Mouse (Mus musculus) thymus, postnatal 0 days (tissue): ENCODE results near the gene Bzw1. TPM values are rescaled to one million over a fixed set of nuclear protein-coding genes. Genes with fewer than 3 reads are reported as not detected.

Experiments
- DNase-seq: peaks from one replicate; pipeline ENCODE4 v3.0.0-alpha.2; 2015; ENCODE audit warnings: low spot score
- polyA plus RNA-seq: library from polyadenylated mRNA; unstranded; fragments of >200 nt; fragmentation: Nextera tagmentation; extraction: Ambion mirVana; gene quantifications from 2 replicates; pipeline ENCODE4 v1.2.1, GENCODE M21; 2015

Bzw1 gene
- polyA plus RNA-seq, 1 experiment from 2014 or later: 440 TPM

DNA sequence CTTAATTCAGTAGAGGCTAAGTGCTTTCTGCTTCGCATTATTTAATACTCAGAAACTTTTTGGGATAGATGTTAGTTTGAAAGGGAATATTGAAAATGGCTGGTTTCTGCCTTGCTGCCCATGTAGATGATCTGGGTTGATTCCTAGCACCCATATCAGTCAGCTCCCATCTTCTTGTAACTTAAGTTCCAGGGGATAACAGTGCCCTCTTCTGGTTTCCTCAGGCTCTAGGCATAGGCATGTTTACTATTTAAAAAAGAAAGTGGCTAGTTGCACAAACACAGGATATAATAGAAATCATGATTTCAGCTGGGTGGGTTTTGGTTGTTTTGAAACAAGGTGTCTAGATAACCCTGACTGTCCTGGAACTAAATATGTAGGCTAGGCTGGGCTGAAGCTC, 3.5 kb downstream of the Bzw1 start:
- no peak for DNase-seq

- no peak for DNase-seq
Observed at GRCm38 (mm10) chr1:58397731-58398130, 5.0 kb downstream of the Bzw1 start.

- DNase-seq: no peak
Observed at GRCm38 (mm10) chr1:58401396-58401795, 8.7 kb downstream of the Bzw1 start.

- no peak for DNase-seq
Observed at GRCm38 (mm10) chr1:58403745-58404144, 11.0 kb downstream of the Bzw1 start.

GRCm38 (mm10) chr1:58407321-58407720, 14.6 kb downstream of the Bzw1 start:
- DNase-seq: no peak

DNA sequence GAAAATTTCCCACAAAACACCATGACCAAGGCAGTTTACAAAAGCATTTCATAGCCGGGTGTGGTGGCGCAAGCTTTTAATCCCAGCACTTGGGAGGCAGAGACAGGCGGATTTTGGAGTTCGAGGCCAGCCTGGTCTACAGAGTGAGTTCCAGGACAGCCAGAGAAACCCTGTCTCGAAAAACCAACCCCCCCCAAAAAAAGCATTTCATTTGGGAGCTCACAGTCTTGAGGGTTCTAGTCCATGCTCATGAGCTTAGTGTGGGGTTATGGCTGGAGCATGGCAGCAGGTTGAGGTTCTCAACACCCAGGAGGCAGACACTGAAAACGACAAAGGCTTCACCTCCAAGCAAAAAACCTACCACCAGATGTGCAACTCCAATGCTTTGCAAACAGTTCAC, 15.4 kb downstream of the Bzw1 start:
- DNase-seq: no peak

DNA sequence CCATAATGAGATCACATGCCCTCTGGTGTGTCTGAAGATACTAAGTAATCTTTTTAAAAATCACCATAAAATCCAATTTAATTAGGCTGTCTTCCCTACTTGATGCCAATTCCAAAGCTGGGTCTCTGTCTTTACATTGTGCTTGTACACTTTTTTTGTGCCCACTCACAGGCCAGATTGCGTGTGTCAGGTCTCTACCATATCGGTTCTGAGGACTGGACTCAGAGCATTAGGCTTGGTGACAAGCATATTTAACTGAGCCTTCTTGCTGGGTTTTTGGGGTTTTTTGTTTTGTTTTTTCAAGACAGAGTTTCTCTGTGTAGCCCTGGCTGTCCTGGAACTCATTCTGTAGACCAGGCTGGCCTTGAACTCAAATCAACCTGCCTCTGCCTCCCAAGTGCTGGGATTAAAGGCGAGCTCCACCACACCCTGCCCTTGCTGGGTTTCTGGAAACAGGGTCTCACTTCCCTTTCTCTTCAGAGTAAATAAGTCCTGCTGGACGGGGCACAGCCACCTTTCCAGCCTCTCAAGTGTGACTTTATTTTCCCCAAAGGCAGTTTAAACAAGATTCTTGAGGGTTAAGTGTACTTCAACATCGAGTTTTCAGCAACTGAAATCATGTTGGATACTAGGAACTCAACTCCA, 17.0 kb downstream of the Bzw1 start:
- DNase-seq: no peak

- DNase-seq: no peak
Observed at GRCm38 (mm10) chr1:58410198-58410588, 17.5 kb downstream of the Bzw1 start.

- no peak for DNase-seq
Observed at GRCm38 (mm10) chr1:58410776-58411175, 18.1 kb downstream of the Bzw1 start.

GRCm38 (mm10) chr1:58415442-58415841, 22.7 kb downstream of the Bzw1 start:
- DNase-seq: peak; percentile 17

DNA sequence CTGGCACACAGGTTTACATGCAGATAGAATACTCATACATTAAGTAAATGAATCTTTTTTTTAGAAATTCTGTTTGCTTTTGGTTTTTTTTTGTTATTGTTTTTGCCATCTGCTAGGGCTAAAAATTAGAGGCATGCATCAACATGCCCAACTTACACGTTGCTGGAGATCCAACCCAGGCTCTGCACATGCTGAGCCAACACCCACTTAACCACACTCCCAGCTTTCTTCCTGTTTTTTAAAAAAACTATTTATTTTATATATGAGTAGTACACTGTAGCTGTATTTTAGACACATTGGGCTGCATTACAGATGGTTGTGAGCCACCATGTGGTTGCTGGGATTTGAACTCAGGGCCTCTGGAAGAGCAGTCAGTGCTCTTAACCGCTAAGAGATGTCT, 23.4 kb downstream of the Bzw1 start:
- no peak for DNase-seq

DNA sequence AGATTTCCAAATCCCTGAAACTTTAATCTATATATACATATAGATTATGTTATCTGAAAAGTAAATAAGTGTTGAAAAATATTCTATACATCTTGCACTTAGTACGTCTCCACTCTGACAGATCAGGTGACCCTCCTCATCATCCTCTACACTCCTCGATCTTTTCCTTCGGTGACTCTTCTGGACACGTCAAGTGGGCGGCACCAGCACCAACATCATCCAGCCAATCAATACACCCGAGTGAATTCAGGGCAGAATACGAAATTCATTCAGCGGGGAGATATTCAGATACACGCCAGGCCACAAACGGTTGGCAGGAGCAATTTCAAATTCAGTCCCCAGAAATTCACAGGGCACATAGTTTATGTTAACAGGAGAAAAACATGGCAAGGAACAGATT, 27.3 kb downstream of the Bzw1 start:
- no peak for DNase-seq

GRCm38 (mm10) chr1:58420961-58421360, 28.3 kb downstream of the Bzw1 start:
- no peak for DNase-seq

DNA sequence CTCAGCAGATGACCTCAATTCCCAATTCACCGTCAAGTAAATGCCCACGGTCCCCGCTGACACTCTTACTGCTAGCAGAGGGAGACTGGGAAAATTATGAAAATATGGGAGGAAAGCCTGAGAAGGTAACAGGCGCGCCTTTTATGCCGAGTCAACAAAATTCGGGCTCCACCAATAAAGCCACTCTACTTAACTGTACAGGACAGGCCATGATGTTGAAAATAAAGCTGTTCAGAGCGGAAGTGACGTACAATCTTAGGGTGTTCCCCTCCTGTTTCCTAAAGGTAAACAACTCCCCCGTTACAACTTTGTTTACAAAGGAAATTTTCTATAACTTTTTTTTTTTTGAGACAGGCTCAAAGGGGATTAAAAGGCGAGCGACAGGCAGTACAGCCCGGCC, 30.2 kb downstream of the Bzw1 start:
- DNase-seq: peak; percentile 79

DNA sequence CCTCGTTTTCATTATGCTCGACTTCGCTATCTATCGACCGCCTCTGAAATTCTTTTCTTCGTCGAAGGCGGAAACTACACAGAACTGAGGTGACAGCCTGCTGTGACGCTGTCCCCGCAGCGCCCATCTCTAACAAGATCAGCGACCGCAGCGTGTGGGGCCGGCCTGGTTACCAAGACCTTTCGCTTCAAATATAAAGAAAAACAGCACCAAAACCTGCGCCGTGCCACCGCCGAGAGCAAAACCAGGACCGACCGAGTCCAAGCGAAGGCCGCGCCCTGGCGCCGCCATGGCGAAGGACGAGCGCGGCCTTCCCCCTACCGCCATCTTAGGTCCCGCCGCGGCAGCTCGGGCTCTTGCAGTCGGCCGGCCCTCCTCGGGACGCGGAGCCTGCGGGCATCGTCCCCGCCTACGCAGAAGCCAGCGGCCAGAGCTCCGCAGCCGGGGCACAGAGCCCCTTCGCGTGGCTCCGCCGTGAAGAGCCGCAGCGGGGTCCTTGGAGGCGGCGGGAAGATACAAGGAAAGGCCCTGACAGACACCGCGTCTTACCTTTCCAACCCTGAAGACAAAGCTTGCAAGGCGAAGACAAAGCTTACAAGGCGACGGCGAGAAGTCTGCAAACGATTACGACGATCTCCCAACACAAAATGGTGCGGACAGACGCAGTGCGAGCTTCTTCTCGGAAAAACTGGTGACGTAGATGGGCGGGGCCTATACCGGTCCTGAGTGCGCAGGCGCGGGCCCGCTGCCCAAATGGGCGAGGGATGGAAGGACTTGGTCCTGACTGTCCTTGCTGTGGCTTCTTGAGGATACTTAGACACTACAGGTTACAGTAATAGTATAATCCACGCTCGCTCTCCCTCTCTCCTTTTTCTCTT, 30.9 kb downstream of the Bzw1 start, which contains the start of gene Clk1:
Gene Clk1 (minus strand): TSS at position 696 of the 878 bp plus-strand sequence.
- DNase-seq: peak; percentile 94

- DNase-seq: no peak
Observed at GRCm38 (mm10) chr1:58424551-58424950, 31.9 kb downstream of the Bzw1 start.

GRCm38 (mm10) chr1:58444691-58445090, 52.0 kb downstream of the Bzw1 start:
- DNase-seq: peak; percentile 48

GRCm38 (mm10) chr1:58445143-58445722, 52.5 kb downstream of the Bzw1 start, which contains the start of the genes Nif3l1 and Ppil3:
Gene Nif3l1, plus strand, starts transcription at chr1:58445151.
Gene Ppil3, minus strand, starts transcription at chr1:58445486.
- DNase-seq: peak; percentile 90

GRCm38 (mm10) chr1:58445861-58446260, 53.2 kb downstream of the Bzw1 start:
- peak; percentile 28 for DNase-seq

DNA sequence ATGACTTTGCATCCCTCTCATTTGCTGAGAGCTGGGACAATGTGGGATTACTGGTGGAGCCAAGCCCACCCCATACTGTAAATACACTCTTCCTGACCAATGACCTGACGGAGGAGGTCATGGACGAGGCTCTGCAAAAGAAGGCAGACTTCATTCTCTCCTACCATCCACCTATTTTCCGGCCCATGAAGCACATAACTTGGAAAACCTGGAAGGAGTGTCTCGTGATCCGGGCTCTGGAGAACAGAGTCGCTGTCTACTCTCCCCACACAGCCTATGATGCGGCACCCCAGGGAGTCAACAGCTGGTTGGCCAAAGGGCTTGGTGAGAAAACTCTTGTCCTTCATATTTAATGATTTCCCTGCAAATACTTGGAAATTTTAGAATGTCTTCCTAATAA, 55.1 kb downstream of the Bzw1 start:
- DNase-seq: no peak

GRCm38 (mm10) chr1:58448396-58448795, 55.7 kb downstream of the Bzw1 start:
- no peak for DNase-seq

GRCm38 (mm10) chr1:58454316-58454715, 61.6 kb downstream of the Bzw1 start:
- no peak for DNase-seq
